Mouse (Mus musculus): ENCODE measurements around the gene Klhl35. TPM values are rescaled to one million over a fixed set of nuclear protein-coding genes. Genes with fewer than 3 reads are reported as not detected.
A peak's percentile ranks its signal among the peaks of the same experiment; 100 is the strongest.

Gene Klhl35
- polyA plus RNA-seq, 1 experiment from 2014 or later = 2.4 TPM

DNA sequence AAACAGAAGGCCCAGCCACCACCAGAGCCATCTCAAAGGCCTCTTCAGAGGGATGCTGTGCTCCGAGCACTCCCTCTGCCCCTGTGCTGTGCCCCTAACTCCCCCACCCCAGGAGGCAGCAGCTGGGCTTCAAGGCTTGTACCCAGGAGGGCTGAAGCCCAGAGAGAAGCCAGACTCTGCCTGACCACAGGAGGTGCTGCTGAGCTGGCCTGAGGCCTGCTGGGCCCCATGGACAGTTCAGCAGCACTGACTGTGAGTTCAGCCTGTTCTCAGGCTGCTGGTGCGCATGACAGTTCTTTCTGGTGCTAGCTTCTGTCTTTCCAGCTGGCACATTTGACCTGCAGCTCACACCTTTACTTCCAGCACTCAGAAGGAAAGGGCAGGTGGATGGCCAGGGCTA, 20.0 kb upstream of the Klhl35 start:
- Histone ChIP-seq H3K4me3 (ENCODE audit: low read depth, low read length) (no peak overlapping the region), H3K27me3 (ENCODE audit: control insufficient read depth, insufficient read depth, low read length) (no peaks in the 10 kb centered on the region), H3K27ac (ENCODE audit: low read depth, low read length) (no peak overlapping the region), H3K9me3 (ENCODE audit: control insufficient read depth, low read length) (no peaks in the 10 kb centered on the region), H3K4me1 (ENCODE audit: control insufficient read depth, insufficient read depth, low read length) (peaks cover 25% of the 10 kb centered on the region), H3K9ac (replicated peaks; ENCODE audit: low read depth, low read length) (no peak overlapping the region), H3K4me2 (ENCODE audit: low read depth, low read length) (no peak overlapping the region), H3K36me3 (ENCODE audit: control insufficient read depth, insufficient read depth, low read length) (no peaks in the 10 kb centered on the region)
- WGBS = 62% methylated on average over 2 of the region's 2 CpGs
- no peak for ATAC-seq (ENCODE audit: low read depth)

DNA sequence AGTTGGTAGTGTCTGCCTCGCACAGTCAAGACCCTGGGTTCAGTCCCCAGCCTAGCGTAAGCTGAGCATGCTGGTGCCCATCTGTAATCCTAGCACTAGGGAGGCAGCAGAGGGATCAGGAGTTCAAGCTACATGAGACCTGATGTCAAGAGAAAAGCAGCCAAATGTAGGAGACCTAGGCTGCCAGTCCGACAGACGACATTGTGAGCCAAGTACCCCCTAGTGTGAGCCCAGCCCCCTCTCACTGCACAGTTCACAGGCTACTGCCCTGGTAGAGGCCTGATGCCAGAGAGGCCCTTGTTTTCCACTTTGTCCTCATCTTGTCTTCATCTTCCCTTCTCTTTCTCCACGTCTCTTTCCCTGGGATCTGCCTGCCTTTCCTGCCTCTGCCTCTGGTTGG, 18.5 kb upstream of the Klhl35 start:
- WGBS = 55% methylated on average over 5 of the region's 5 CpGs
- Histone ChIP-seq H3K4me1 (ENCODE audit: control insufficient read depth, insufficient read depth, low read length) (peaks cover 14% of the 10 kb centered on the region; the same call in 1 of the 2 replicates), H3K4me2 (ENCODE audit: low read depth, low read length) (no peak overlapping the region), H3K27me3 (ENCODE audit: control insufficient read depth, insufficient read depth, low read length) (no peaks in the 10 kb centered on the region), H3K9ac (replicated peaks; ENCODE audit: low read depth, low read length) (no peak overlapping the region), H3K36me3 (ENCODE audit: control insufficient read depth, insufficient read depth, low read length) (no peaks in the 10 kb centered on the region), H3K9me3 (ENCODE audit: control insufficient read depth, low read length) (no peaks in the 10 kb centered on the region), H3K4me3 (ENCODE audit: low read depth, low read length) (no peak overlapping the region), H3K27ac (ENCODE audit: low read depth, low read length) (peak overlapping the region; percentile 57)
- ATAC-seq (ENCODE audit: low read depth) = no peak

DNA sequence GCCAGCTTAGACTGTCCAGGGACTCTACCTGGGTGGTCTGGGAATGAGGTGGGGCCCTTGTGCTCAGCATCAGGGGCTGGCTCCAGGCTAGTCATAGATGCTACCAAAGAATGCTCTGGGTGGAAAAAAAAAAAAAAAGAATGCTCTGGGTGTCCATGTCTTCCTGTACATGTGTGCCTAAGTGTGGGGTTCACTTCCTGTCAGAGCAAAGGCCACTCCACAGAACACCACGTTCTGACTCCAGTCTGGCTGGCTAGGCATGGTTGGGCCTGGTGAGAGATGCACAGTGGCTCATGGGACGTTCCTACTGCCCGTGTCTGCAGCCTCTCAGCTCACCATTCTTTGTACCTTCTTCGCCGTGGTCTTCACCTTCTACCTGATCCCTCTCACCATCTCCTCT, 17.2 kb upstream of the Klhl35 start:
- no peaks in the 10 kb centered on the region for H3K27me3 ChIP-seq (ENCODE audit: control insufficient read depth, insufficient read depth, low read length)
- no peak overlapping the region for H3K4me2 ChIP-seq (ENCODE audit: low read depth, low read length)
- 80% methylated on average over 5 of the region's 5 CpGs for WGBS
- no peaks in the 10 kb centered on the region for H3K36me3 ChIP-seq (ENCODE audit: control insufficient read depth, insufficient read depth, low read length)
- H3K4me1 ChIP-seq (ENCODE audit: control insufficient read depth, insufficient read depth, low read length) = peaks cover 14% of the 10 kb centered on the region; the same call in 1 of the 2 replicates
- no peaks in the 10 kb centered on the region for H3K9me3 ChIP-seq (ENCODE audit: control insufficient read depth, low read length)
- H3K4me3 ChIP-seq (ENCODE audit: low read depth, low read length) = no peak overlapping the region
- H3K27ac ChIP-seq (ENCODE audit: low read depth, low read length) = peak overlapping the region; percentile 69; the same call in 1 of the 2 replicates
- ATAC-seq (ENCODE audit: low read depth) = no peak
- H3K9ac ChIP-seq (replicated peaks; ENCODE audit: low read depth, low read length) = no peak overlapping the region

DNA sequence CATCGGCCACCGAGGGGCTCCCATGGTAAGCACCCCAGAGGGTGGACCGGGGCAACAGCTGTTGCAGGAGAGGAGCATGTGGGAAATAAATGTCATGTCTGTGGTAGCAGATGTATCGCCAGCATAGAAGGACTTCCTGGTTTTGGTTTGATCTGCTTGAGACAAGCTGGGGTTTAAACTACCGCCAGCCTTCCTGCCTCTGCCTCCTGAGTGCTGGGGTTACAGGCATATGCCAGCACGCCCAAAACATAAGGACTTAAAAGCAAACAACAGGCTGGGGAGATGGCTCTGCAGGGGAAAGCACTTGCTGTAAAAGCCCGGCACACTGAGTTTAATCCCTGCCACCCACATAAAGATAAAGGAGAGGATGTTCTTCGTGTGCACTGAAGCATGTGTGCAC, 16.7 kb upstream of the Klhl35 start:
- Histone ChIP-seq H3K4me3 (ENCODE audit: low read depth, low read length) (no peak overlapping the region), H3K27me3 (ENCODE audit: control insufficient read depth, insufficient read depth, low read length) (no peaks in the 10 kb centered on the region), H3K4me2 (ENCODE audit: low read depth, low read length) (no peak overlapping the region), H3K9me3 (ENCODE audit: control insufficient read depth, low read length) (no peaks in the 10 kb centered on the region), H3K27ac (ENCODE audit: low read depth, low read length) (peak overlapping the region; percentile 69), H3K9ac (replicated peaks; ENCODE audit: low read depth, low read length) (no peak overlapping the region), H3K4me1 (ENCODE audit: control insufficient read depth, insufficient read depth, low read length) (peaks cover 14% of the 10 kb centered on the region; the same call in 1 of the 2 replicates), H3K36me3 (ENCODE audit: control insufficient read depth, insufficient read depth, low read length) (no peaks in the 10 kb centered on the region)
- WGBS = 38% methylated on average over 8 of the region's 8 CpGs
- ATAC-seq (ENCODE audit: low read depth) = no peak

DNA sequence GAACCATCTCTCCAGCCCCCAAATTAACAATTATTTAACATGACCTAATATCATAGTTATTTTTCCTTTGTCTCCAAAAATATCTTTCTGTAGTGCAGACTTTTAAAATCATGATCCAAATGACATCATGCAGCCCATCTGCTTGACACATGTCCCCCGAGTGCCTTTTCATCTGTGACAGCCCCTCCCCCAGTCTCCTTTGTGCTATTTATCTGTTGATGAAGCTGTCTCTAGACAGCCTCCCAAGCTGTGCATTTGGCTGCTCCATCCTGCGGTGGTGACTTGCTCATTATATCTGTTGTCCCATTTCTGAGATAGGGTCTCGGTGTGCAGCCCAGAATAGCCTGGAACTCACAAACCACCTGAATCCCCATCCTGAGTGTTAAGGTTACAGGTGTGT, 16.1 kb upstream of the Klhl35 start:
- H3K4me1 ChIP-seq (ENCODE audit: control insufficient read depth, insufficient read depth, low read length) = peaks cover 14% of the 10 kb centered on the region; the same call in 1 of the 2 replicates
- H3K4me3 ChIP-seq (ENCODE audit: low read depth, low read length) = no peak overlapping the region
- no peak overlapping the region for H3K4me2 ChIP-seq (ENCODE audit: low read depth, low read length)
- peak overlapping the region; percentile 57; the same call in 1 of the 2 replicates for H3K27ac ChIP-seq (ENCODE audit: low read depth, low read length)
- H3K36me3 ChIP-seq (ENCODE audit: control insufficient read depth, insufficient read depth, low read length) = no peaks in the 10 kb centered on the region
- peak; percentile 19; the same call in 1 of the 2 replicates for ATAC-seq (ENCODE audit: low read depth)
- WGBS = 20% methylated on average over 3 of the region's 3 CpGs
- no peaks in the 10 kb centered on the region for H3K9me3 ChIP-seq (ENCODE audit: control insufficient read depth, low read length)
- no peaks in the 10 kb centered on the region for H3K27me3 ChIP-seq (ENCODE audit: control insufficient read depth, insufficient read depth, low read length)
- no peak overlapping the region for H3K9ac ChIP-seq (replicated peaks; ENCODE audit: low read depth, low read length)

DNA sequence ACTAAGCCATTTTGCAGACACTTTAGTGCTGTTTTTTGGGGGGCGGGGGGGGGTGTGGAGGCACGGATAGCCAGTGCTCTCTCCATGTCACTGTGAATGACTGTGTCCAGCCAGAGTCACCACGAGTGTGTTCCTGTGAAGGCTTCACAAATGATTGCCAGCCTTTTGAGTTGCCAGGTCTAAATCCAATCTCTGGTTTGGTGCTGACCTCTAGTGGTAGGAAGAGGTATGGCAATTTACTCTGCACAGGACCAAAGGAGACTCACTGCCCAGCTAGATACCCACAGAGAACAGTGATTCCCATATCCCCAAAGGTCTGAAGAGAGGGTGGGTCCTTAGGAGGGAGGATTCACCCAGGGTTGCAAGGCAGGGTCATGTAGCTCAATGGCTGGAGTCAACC, 15.1 kb upstream of the Klhl35 start:
- no peak overlapping the region for H3K4me3 ChIP-seq (ENCODE audit: low read depth, low read length)
- 2% methylated on average over 3 of the region's 3 CpGs for WGBS
- H3K27me3 ChIP-seq (ENCODE audit: control insufficient read depth, insufficient read depth, low read length) = no peaks in the 10 kb centered on the region
- peak; percentile 63 for ATAC-seq (ENCODE audit: low read depth)
- no peak overlapping the region for H3K27ac ChIP-seq (ENCODE audit: low read depth, low read length)
- no peaks in the 10 kb centered on the region for H3K9me3 ChIP-seq (ENCODE audit: control insufficient read depth, low read length)
- peaks cover 14% of the 10 kb centered on the region; the same call in 1 of the 2 replicates for H3K4me1 ChIP-seq (ENCODE audit: control insufficient read depth, insufficient read depth, low read length)
- H3K36me3 ChIP-seq (ENCODE audit: control insufficient read depth, insufficient read depth, low read length) = no peaks in the 10 kb centered on the region
- H3K4me2 ChIP-seq (ENCODE audit: low read depth, low read length) = no peak overlapping the region
- no peak overlapping the region for H3K9ac ChIP-seq (replicated peaks; ENCODE audit: low read depth, low read length)

DNA sequence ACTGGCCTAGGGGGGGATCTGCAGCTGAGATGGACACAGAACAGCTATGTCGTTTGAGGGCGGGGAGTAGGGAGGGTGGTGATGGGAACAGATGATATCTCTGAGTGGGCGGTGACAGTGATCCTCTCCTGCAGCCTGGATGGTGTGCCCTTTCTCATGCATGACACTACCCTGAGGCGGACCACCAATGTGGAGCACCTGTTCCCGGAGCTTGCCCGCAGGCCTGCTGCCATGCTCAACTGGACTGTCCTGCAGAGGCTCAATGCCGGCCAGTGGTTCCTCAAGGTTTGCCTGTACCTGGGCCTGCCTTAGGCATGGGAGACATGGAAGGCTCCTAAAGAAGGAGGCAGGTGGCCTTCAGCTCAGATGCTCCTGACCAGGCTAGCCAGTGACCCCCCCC, 12.9 kb upstream of the Klhl35 start:
- Histone ChIP-seq H3K4me1 (ENCODE audit: control insufficient read depth, insufficient read depth, low read length) (peaks cover 9% of the 10 kb centered on the region; the same call in 1 of the 2 replicates), H3K4me3 (ENCODE audit: low read depth, low read length) (no peak overlapping the region), H3K9ac (replicated peaks; ENCODE audit: low read depth, low read length) (no peak overlapping the region), H3K4me2 (ENCODE audit: low read depth, low read length) (no peak overlapping the region), H3K27ac (ENCODE audit: low read depth, low read length) (no peak overlapping the region), H3K9me3 (ENCODE audit: control insufficient read depth, low read length) (no peaks in the 10 kb centered on the region), H3K27me3 (ENCODE audit: control insufficient read depth, insufficient read depth, low read length) (no peaks in the 10 kb centered on the region), H3K36me3 (ENCODE audit: control insufficient read depth, insufficient read depth, low read length) (0 out of 2 replicates have a peak, but pooled peaks cover 4% of the 10 kb centered on the region)
- 87% methylated on average over 7 of the region's 7 CpGs for WGBS
- ATAC-seq (ENCODE audit: low read depth) = no peak

DNA sequence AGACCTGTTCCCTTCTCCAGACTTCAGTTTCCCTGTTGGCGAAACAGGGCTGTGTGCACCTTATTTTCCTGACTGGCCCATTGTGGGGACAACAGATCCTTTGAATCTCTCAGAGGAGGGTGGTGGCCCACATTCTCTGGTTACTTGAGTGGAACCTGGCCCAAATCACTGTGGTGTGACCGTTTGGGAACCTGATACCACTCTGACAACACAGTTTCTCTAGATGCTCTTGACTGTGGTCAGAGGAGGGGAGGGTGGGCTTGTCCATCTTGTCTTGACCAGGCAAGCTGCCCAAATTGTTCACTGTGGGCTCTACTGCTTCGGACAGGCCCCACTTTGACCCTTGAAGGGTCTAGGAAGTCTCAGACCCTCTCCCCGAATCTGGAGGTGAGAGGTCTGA, 11.8 kb upstream of the Klhl35 start:
- 81% methylated on average over 4 of the region's 4 CpGs for WGBS
- H3K27ac ChIP-seq (ENCODE audit: low read depth, low read length) = no peak overlapping the region
- H3K9ac ChIP-seq (replicated peaks; ENCODE audit: low read depth, low read length) = no peak overlapping the region
- no peaks in the 10 kb centered on the region for H3K27me3 ChIP-seq (ENCODE audit: control insufficient read depth, insufficient read depth, low read length)
- H3K4me3 ChIP-seq (ENCODE audit: low read depth, low read length) = no peak overlapping the region
- H3K4me2 ChIP-seq (ENCODE audit: low read depth, low read length) = no peak overlapping the region
- no peaks in the 10 kb centered on the region for H3K9me3 ChIP-seq (ENCODE audit: control insufficient read depth, low read length)
- 0 out of 2 replicates have a peak, but pooled peaks cover 8% of the 10 kb centered on the region for H3K36me3 ChIP-seq (ENCODE audit: control insufficient read depth, insufficient read depth, low read length)
- ATAC-seq (ENCODE audit: low read depth) = no peak
- H3K4me1 ChIP-seq (ENCODE audit: control insufficient read depth, insufficient read depth, low read length) = peaks cover 9% of the 10 kb centered on the region; the same call in 1 of the 2 replicates

DNA sequence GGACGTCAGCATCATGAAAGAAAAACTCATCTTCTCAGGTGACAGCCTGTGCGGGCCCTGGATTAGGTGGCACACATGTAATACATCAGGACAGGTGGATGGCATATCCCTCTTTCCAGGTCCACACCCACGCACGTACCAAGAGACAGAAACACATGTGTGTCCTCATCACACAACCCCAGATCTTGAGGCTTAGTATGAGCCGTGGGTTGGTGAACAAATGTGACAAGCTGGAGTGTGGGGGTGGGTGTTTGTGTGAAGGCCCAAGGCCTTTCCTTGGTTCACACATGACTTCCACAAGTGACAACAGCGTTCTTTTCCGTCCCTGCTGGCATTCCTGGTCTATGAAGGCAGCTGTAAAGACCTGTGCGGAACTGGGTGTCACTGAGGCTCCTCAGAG, 7.0 kb upstream of the Klhl35 start:
- 91% methylated on average over 8 of the region's 8 CpGs for WGBS
- H3K36me3 ChIP-seq (ENCODE audit: control insufficient read depth, insufficient read depth, low read length) = peaks cover 20% of the 10 kb centered on the region; the same call in 1 of the 2 replicates

More for the DNA sequence above, 7.0 kb upstream of the Klhl35 start:
- Histone ChIP-seq H3K4me1 (ENCODE audit: control insufficient read depth, insufficient read depth, low read length) (no peaks in the 10 kb centered on the region), H3K4me2 (ENCODE audit: low read depth, low read length) (no peak overlapping the region), H3K27ac (ENCODE audit: low read depth, low read length) (no peak overlapping the region; the same call in 1 of the 2 replicates), H3K4me3 (ENCODE audit: low read depth, low read length) (no peak overlapping the region), H3K9me3 (ENCODE audit: control insufficient read depth, low read length) (no peaks in the 10 kb centered on the region), H3K27me3 (ENCODE audit: control insufficient read depth, insufficient read depth, low read length) (no peaks in the 10 kb centered on the region), H3K9ac (replicated peaks; ENCODE audit: low read depth, low read length) (no peak overlapping the region)
- ATAC-seq (ENCODE audit: low read depth) = no peak
